Mouse (Mus musculus): ENCODE measurements at regions not wholly inside any gene's neighbourhood (a gene's known extent, or its start where the extent isn't known, plus 50 kb on each side); places are given as distances from the start of the nearest gene placed in this dataset.

GRCm38 (mm10) chr7:71457409-71458103, 106.3 kb upstream of the Gm10295 start:
- no peak overlapping the region for H3K4me3 ChIP-seq (replicated peaks; ENCODE audit: low read depth, low read length)
- no peak overlapping the region for H3K27ac ChIP-seq (replicated peaks; ENCODE audit: low read depth, low read length)
- H3K9me3 ChIP-seq (ENCODE audit: control insufficient read depth, low read length), result no peaks in the 10 kb centered on the region
- H3K36me3 ChIP-seq (ENCODE audit: control insufficient read depth, insufficient read depth, low read length), result no peaks in the 10 kb centered on the region
- H3K4me1 ChIP-seq (ENCODE audit: control insufficient read depth, insufficient read depth, low read length), result no peaks in the 10 kb centered on the region
- WGBS, result 78% methylated on average over 4 of the region's 4 CpGs
- no peak overlapping the region for H3K4me2 ChIP-seq (ENCODE audit: low read length)
- H3K9ac ChIP-seq (replicated peaks; ENCODE audit: low read length), result no peak overlapping the region
- ATAC-seq (ENCODE audit: low FRiP score, low TSS enrichment), result no peak
- no peaks in the 10 kb centered on the region for H3K27me3 ChIP-seq (ENCODE audit: control insufficient read depth, insufficient read depth, low read length)
- DNase-seq, result no peak

GRCm38 (mm10) chr7:71456421-71456820, 105.1 kb upstream of the Gm10295 start:
- Histone ChIP-seq H3K4me1 (ENCODE audit: control insufficient read depth, insufficient read depth, low read length) (no peaks in the 10 kb centered on the region), H3K27me3 (ENCODE audit: control insufficient read depth, insufficient read depth, low read length) (no peaks in the 10 kb centered on the region), H3K27ac (replicated peaks; ENCODE audit: low read depth, low read length) (no peak overlapping the region), H3K4me2 (ENCODE audit: low read length) (no peak overlapping the region), H3K36me3 (ENCODE audit: control insufficient read depth, insufficient read depth, low read length) (no peaks in the 10 kb centered on the region), H3K9me3 (ENCODE audit: control insufficient read depth, low read length) (no peaks in the 10 kb centered on the region), H3K9ac (replicated peaks; ENCODE audit: low read length) (no peak overlapping the region), H3K4me3 (replicated peaks; ENCODE audit: low read depth, low read length) (no peak overlapping the region)
- WGBS, result 83% methylated on average over 13 of the region's 13 CpGs
- DNase-seq (no peak), ATAC-seq (ENCODE audit: low FRiP score, low TSS enrichment) (no peak)

- no peak overlapping the region for H3K4me3 ChIP-seq (replicated peaks; ENCODE audit: low read depth, low read length)
- no peak overlapping the region for H3K9ac ChIP-seq (replicated peaks; ENCODE audit: low read length)
- no peaks in the 10 kb centered on the region for H3K4me1 ChIP-seq (ENCODE audit: control insufficient read depth, insufficient read depth, low read length)
- no peak overlapping the region for H3K27ac ChIP-seq (replicated peaks; ENCODE audit: low read depth, low read length)
- no peaks in the 10 kb centered on the region for H3K9me3 ChIP-seq (ENCODE audit: control insufficient read depth, low read length)
- 86% methylated on average over 11 of the region's 11 CpGs for WGBS
- DNase-seq (no peak), ATAC-seq (ENCODE audit: low FRiP score, low TSS enrichment) (no peak)
- no peaks in the 10 kb centered on the region for H3K36me3 ChIP-seq (ENCODE audit: control insufficient read depth, insufficient read depth, low read length)
- H3K27me3 ChIP-seq (ENCODE audit: control insufficient read depth, insufficient read depth, low read length), result no peaks in the 10 kb centered on the region
- no peak overlapping the region for H3K4me2 ChIP-seq (ENCODE audit: low read length)
Observed at GRCm38 (mm10) chr7:71440330-71441240, 89.3 kb upstream of the Gm10295 start.

- no peak for ATAC-seq (ENCODE audit: low FRiP score, low TSS enrichment)
Observed at GRCm38 (mm10) chr7:71425982-71426381, 74.7 kb upstream of the Gm10295 start.

GRCm38 (mm10) chr7:71419261-71419660, 68.0 kb upstream of the Gm10295 start:
- H3K27ac ChIP-seq (replicated peaks; ENCODE audit: low read depth, low read length), result no peak overlapping the region
- H3K9ac ChIP-seq (replicated peaks; ENCODE audit: low read length), result no peak overlapping the region
- H3K4me1 ChIP-seq (ENCODE audit: control insufficient read depth, insufficient read depth, low read length), result no peaks in the 10 kb centered on the region
- no peak overlapping the region for H3K4me3 ChIP-seq (replicated peaks; ENCODE audit: low read depth, low read length)
- no peak for DNase-seq
- 85% methylated on average over 5 of the region's 5 CpGs for WGBS
- no peak overlapping the region for H3K4me2 ChIP-seq (ENCODE audit: low read length)
- no peaks in the 10 kb centered on the region for H3K27me3 ChIP-seq (ENCODE audit: control insufficient read depth, insufficient read depth, low read length)
- ATAC-seq (ENCODE audit: low FRiP score, low TSS enrichment), result no peak
- no peaks in the 10 kb centered on the region for H3K9me3 ChIP-seq (ENCODE audit: control insufficient read depth, low read length)
- H3K36me3 ChIP-seq (ENCODE audit: control insufficient read depth, insufficient read depth, low read length), result no peaks in the 10 kb centered on the region

More at GRCm38 (mm10) chr7:71425982-71426381, 74.7 kb upstream of the Gm10295 start:
- WGBS, result 81% methylated on average over 2 of the region's 2 CpGs
- H3K4me3 ChIP-seq (replicated peaks; ENCODE audit: low read depth, low read length), result no peak overlapping the region
- DNase-seq, result no peak
- H3K36me3 ChIP-seq (ENCODE audit: control insufficient read depth, insufficient read depth, low read length), result no peaks in the 10 kb centered on the region
- H3K4me2 ChIP-seq (ENCODE audit: low read length), result no peak overlapping the region
- H3K9me3 ChIP-seq (ENCODE audit: control insufficient read depth, low read length), result no peaks in the 10 kb centered on the region
- no peaks in the 10 kb centered on the region for H3K4me1 ChIP-seq (ENCODE audit: control insufficient read depth, insufficient read depth, low read length)
- H3K27me3 ChIP-seq (ENCODE audit: control insufficient read depth, insufficient read depth, low read length), result no peaks in the 10 kb centered on the region
- H3K9ac ChIP-seq (replicated peaks; ENCODE audit: low read length), result no peak overlapping the region
- no peak overlapping the region for H3K27ac ChIP-seq (replicated peaks; ENCODE audit: low read depth, low read length)

GRCm38 (mm10) chr7:71418856-71419255, 67.6 kb upstream of the Gm10295 start:
- Histone ChIP-seq H3K4me3 (replicated peaks; ENCODE audit: low read depth, low read length) (no peak overlapping the region), H3K9ac (replicated peaks; ENCODE audit: low read length) (no peak overlapping the region), H3K9me3 (ENCODE audit: control insufficient read depth, low read length) (no peaks in the 10 kb centered on the region), H3K36me3 (ENCODE audit: control insufficient read depth, insufficient read depth, low read length) (no peaks in the 10 kb centered on the region), H3K4me2 (ENCODE audit: low read length) (no peak overlapping the region), H3K27me3 (ENCODE audit: control insufficient read depth, insufficient read depth, low read length) (no peaks in the 10 kb centered on the region), H3K4me1 (ENCODE audit: control insufficient read depth, insufficient read depth, low read length) (no peaks in the 10 kb centered on the region), H3K27ac (replicated peaks; ENCODE audit: low read depth, low read length) (no peak overlapping the region)
- ATAC-seq (ENCODE audit: low FRiP score, low TSS enrichment), result no peak
- no peak for DNase-seq
- WGBS, result 78% methylated on average over 3 of the region's 3 CpGs

GRCm38 (mm10) chr7:71414756-71415155, 63.5 kb upstream of the Gm10295 start:
- H3K4me2 ChIP-seq (ENCODE audit: low read length), result no peak overlapping the region
- H3K4me3 ChIP-seq (replicated peaks; ENCODE audit: low read depth, low read length), result no peak overlapping the region
- H3K36me3 ChIP-seq (ENCODE audit: control insufficient read depth, insufficient read depth, low read length), result no peaks in the 10 kb centered on the region
- 64% methylated on average over 2 of the region's 2 CpGs for WGBS
- H3K4me1 ChIP-seq (ENCODE audit: control insufficient read depth, insufficient read depth, low read length), result peaks cover 7% of the 10 kb centered on the region; the same call in 1 of the 2 replicates
- ATAC-seq (ENCODE audit: low FRiP score, low TSS enrichment) (no peak), DNase-seq (no peak)
- H3K27me3 ChIP-seq (ENCODE audit: control insufficient read depth, insufficient read depth, low read length), result peaks cover 12% of the 10 kb centered on the region
- H3K27ac ChIP-seq (replicated peaks; ENCODE audit: low read depth, low read length), result no peak overlapping the region
- H3K9ac ChIP-seq (replicated peaks; ENCODE audit: low read length), result no peak overlapping the region
- H3K9me3 ChIP-seq (ENCODE audit: control insufficient read depth, low read length), result no peaks in the 10 kb centered on the region

- Histone ChIP-seq H3K4me1 (ENCODE audit: control insufficient read depth, insufficient read depth, low read length) (peaks cover 7% of the 10 kb centered on the region; the same call in 1 of the 2 replicates), H3K27me3 (ENCODE audit: control insufficient read depth, insufficient read depth, low read length) (peaks cover 22% of the 10 kb centered on the region), H3K36me3 (ENCODE audit: control insufficient read depth, insufficient read depth, low read length) (no peaks in the 10 kb centered on the region), H3K4me2 (ENCODE audit: low read length) (no peak overlapping the region), H3K27ac (replicated peaks; ENCODE audit: low read depth, low read length) (no peak overlapping the region), H3K9me3 (ENCODE audit: control insufficient read depth, low read length) (no peaks in the 10 kb centered on the region), H3K4me3 (replicated peaks; ENCODE audit: low read depth, low read length) (no peak overlapping the region), H3K9ac (replicated peaks; ENCODE audit: low read length) (no peak overlapping the region)
- whole genome bisulfite sequencing, result 87% methylated on average over 6 of the region's 6 CpGs
- no peak for DNase-seq
- no peak for ATAC-seq (ENCODE audit: low FRiP score, low TSS enrichment)
Observed at GRCm38 (mm10) chr7:71413121-71413520, 61.8 kb upstream of the Gm10295 start.
